ENCODE assay signal across 10 mouse cellular contexts in genomic region chr8:72919182-72919902, GRCm38 (mm10).
A peak's percentile ranks its signal among the peaks of the same experiment; 100 is the strongest.
DNase-seq lines count a peak whose midpoint lies in the region; ATAC-seq and TF ChIP-seq lines count a peak whose summit lies in the region.
"Had no signal": no experiment of that assay in that cellular context is flagged by ENCODE, and none has a peak within 500 bp of the region (broad histone marks: within the 10 kb centered on the region; RNA-seq: fewer than 3 reads in every experiment).

No protein-coding gene starts in this region.

- peak; percentile 92 for ATAC-seq in frontal cortex, adult (ENCODE audit: low TSS enrichment)
- ATAC-seq in lung, embryonic 14.5 days (ENCODE audit: insufficient read depth): peak; percentile 52; the same call in 1 of the 2 replicates
- ATAC-seq in heart, embryonic 15.5 days (replicated peaks; ENCODE audit: insufficient number of reproducible peaks, insufficient read depth, low FRiP score, low read depth): peak; percentile 84
- peak; percentile 74 for ATAC-seq in neural tube, embryonic 15.5 days (ENCODE audit: low FRiP score)

- H3K9me3 ChIP-seq in lung, embryonic 14.5 days (ENCODE audit: low read depth, low read length): no peaks in the 10 kb centered on the region
- H3K9me3 ChIP-seq in heart, embryonic 15.5 days (replicated peaks): no peaks in the 10 kb centered on the region
- H3K9me3 ChIP-seq in neural tube, embryonic 15.5 days (replicated peaks): no peaks in the 10 kb centered on the region

- DNase-seq in frontal cortex, postnatal 36 days (ENCODE audit: low spot score in 2 of 2): no peak
- DNase-seq in lung, embryonic 14.5 days: peak; percentile 43
- DNase-seq in lung, adult 2 months: no peak
- DNase-seq in B cell, adult 2 months: no peak
- DNase-seq in natural killer cell, adult 2 months (ENCODE audit: low spot score in 2 of 2): no peak
- DNase-seq: gastrocnemius, postnatal 36 days; right cerebral cortex, adult 18-20 months had no signal

- H3K4me1 ChIP-seq in lung, embryonic 14.5 days (ENCODE audit: insufficient read depth): no peaks in the 10 kb centered on the region
- H3K4me1 ChIP-seq in lung, adult 2 months (ENCODE audit: control insufficient read depth, insufficient read depth, low read length): no peaks in the 10 kb centered on the region
- peaks cover 18% of the 10 kb centered on the region for H3K4me1 ChIP-seq in heart, embryonic 15.5 days (replicated peaks)
- H3K4me1 ChIP-seq in neural tube, embryonic 15.5 days: peaks cover 9% of the 10 kb centered on the region; the same call in 1 of the 2 replicates

- no peak overlapping the region; the same call in 1 of the 2 replicates for H3K27ac ChIP-seq in lung, embryonic 14.5 days (ENCODE audit: low read depth)
- H3K27ac ChIP-seq in heart, embryonic 15.5 days: peak overlapping the region; percentile 63
- H3K27ac ChIP-seq in neural tube, embryonic 15.5 days (replicated peaks): peak overlapping the region; percentile 60; the same call in 1 of the 2 replicates

- no peaks in the 10 kb centered on the region for H3K36me3 ChIP-seq in lung, embryonic 14.5 days (ENCODE audit: insufficient read depth)
- H3K36me3 ChIP-seq in heart, embryonic 15.5 days: no peaks in the 10 kb centered on the region
- H3K36me3 ChIP-seq in neural tube, embryonic 15.5 days: no peaks in the 10 kb centered on the region

- TF ChIP-seq POLR2A in lung, adult 2 months (IDR thresholded peaks at IDR 0.05; ENCODE audit: borderline replicate concordance, extremely low read depth, low read depth, low read length): no peak

- 42% methylated on average over 2 of the region's 2 CpGs for WGBS in lung, embryonic 14.5 days
- WGBS in lung, adult 2 months: 69% methylated on average over 2 of the region's 2 CpGs
- 52% methylated on average over 2 of the region's 2 CpGs for WGBS in heart, embryonic 15.5 days
- WGBS in neural tube, embryonic 15.5 days: 35% methylated on average over 2 of the region's 2 CpGs

- no peak overlapping the region for H3K9ac ChIP-seq in lung, embryonic 14.5 days
- H3K9ac ChIP-seq in heart, embryonic 15.5 days: no peak overlapping the region
- H3K9ac ChIP-seq in neural tube, embryonic 15.5 days (replicated peaks): no peak overlapping the region

- H3K27me3 ChIP-seq in lung, embryonic 14.5 days (ENCODE audit: insufficient read depth, low read length): no peaks in the 10 kb centered on the region
- no peaks in the 10 kb centered on the region for H3K27me3 ChIP-seq in heart, embryonic 15.5 days
- H3K27me3 ChIP-seq in neural tube, embryonic 15.5 days (replicated peaks): no peaks in the 10 kb centered on the region

- H3K4me2 ChIP-seq in lung, embryonic 14.5 days: no peak overlapping the region
- no peak overlapping the region for H3K4me2 ChIP-seq in heart, embryonic 15.5 days
- no peak overlapping the region for H3K4me2 ChIP-seq in neural tube, embryonic 15.5 days

- TF ChIP-seq CTCF in lung, embryonic 14.5 days (IDR thresholded peaks at IDR 0.05; ENCODE audit: low read depth): no peak
- no peak for TF ChIP-seq CTCF in lung, adult 2 months (IDR thresholded peaks at IDR 0.05; ENCODE audit: insufficient read depth, low read length)

- no peak overlapping the region for H3K4me3 ChIP-seq in lung, embryonic 14.5 days (ENCODE audit: low read depth, low read length)
- no peak overlapping the region for H3K4me3 ChIP-seq in lung, adult 2 months (replicated peaks; ENCODE audit: extremely low read depth, low read depth, low read length)
- H3K4me3 ChIP-seq in heart, embryonic 15.5 days: no peak overlapping the region
- H3K4me3 ChIP-seq in neural tube, embryonic 15.5 days (replicated peaks): no peak overlapping the region
